Mouse (Mus musculus) G1E (cell line): ENCODE measurements around the gene Arhgef7.

ENCODE experiments used
- CTCF ChIP-seq: IDR thresholded peaks from 2 replicates; pipeline ENCODE4 v1.5.1; 2012; ENCODE audit warnings: low read depth, low read length, inconsistent platforms, mixed read lengths
- GATA1 ChIP-seq: IDR thresholded peaks from 2 replicates; pipeline ENCODE4 v1.6.1; 2012; ENCODE audit warnings: borderline replicate concordance, low read length, inconsistent platforms, mixed read lengths
- POLR2AphosphoS5 ChIP-seq: IDR thresholded peaks from 2 replicates; pipeline ENCODE4 v1.6.1; 2012; ENCODE audit warnings: low read depth, low read length, inconsistent platforms; ENCODE audit not compliant: insufficient replicate concordance
- TAL1 ChIP-seq: conservative IDR thresholded peaks from 2 replicates; pipeline ENCODE4 v1.6.1; 2012; ENCODE audit warnings: low read depth, low read length, inconsistent platforms, mixed read lengths

DNA sequence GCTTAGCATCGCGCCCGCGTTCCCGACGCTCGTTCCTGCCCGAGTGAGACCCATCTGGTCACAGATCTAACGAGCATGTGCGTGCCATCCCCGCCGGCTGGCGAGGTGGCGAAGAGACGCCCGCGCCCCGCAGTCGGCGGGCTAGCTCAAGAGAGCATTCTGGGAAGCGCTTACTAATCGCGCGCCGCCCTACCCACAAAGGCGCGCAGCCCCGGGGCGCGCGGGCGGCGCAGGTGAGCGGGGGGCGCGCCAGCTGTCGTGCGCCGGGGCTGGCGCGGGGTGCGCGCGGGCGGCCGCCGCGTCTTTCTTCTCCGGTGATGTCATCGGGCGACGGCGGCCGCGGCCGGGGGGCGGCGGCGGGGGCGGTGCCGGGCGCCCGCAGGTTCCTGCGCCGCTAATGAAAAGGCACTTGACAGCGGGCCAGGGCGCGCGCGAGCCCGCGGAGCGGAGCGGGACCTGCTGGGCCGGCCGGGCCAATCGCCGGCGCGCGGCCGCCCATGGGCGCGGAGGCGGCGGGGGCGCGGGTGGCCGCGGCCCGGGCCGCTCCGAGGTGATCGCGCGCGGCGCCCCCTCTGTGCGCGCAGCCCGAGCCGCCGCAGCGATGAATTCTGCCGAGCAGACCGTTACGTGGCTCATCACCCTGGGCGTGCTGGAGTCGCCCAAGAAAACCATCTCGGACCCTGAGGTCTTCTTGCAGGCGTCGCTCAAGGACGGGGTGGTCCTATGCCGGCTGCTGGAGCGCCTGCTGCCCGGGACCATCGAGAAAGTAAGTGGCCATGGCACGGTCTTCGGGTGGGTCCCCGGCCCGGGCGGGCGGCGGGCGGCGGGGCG lies at the start of gene Arhgef7:
- TF ChIP-seq CTCF = no peak
- no peak for TF ChIP-seq TAL1
- TF ChIP-seq POLR2AphosphoS5 = no peak
- no peak for TF ChIP-seq GATA1
